Mouse (Mus musculus) midbrain, embryonic 12.5 days (tissue): ENCODE measurements at regions not wholly inside any gene's neighbourhood (a gene's known extent, or its start where the extent isn't known, plus 50 kb on each side); places are given as distances from the start of the nearest gene placed in this dataset.
A peak's percentile ranks its signal among the peaks of the same experiment; 100 is the strongest.

Source experiments
- ATAC-seq: fragments of 200-750 bp; cut with Nextera tagmentation; 2 replicates; pipeline ENCODE4 v1.8.0; 2017; ENCODE audit warnings: low read depth, moderate TSS enrichment, moderate library complexity; ENCODE audit not compliant: low FRiP score
- H3K27ac ChIP-seq: fragments of 300-500 bp; sonication (generic); replicated peaks from 2 replicates; pipeline ENCODE4 v1.5.1; 2016; ENCODE audit warnings: mild to moderate bottlenecking
- H3K27me3 ChIP-seq: fragments of 300-500 bp; sonication (generic); 2 replicates; pipeline ENCODE4 v1.6.1; 2016; ENCODE audit warnings: mild to moderate bottlenecking
- H3K36me3 ChIP-seq: fragments of 300-500 bp; sonication (generic); 2 replicates; pipeline ENCODE4 v1.6.1; 2016
- H3K4me1 ChIP-seq: fragments of 300-500 bp; sonication (generic); 2 replicates; pipeline ENCODE4 v1.6.1; 2016
- H3K4me2 ChIP-seq: fragments of 300-500 bp; sonication (generic); replicated peaks from 2 replicates; pipeline ENCODE4 v1.6.1; 2016; ENCODE audit warnings: mild to moderate bottlenecking, moderate library complexity
- H3K4me3 ChIP-seq: fragments of 300-500 bp; sonication (generic); 2 replicates; pipeline ENCODE4 v1.5.1; 2016; ENCODE audit warnings: mild to moderate bottlenecking
- H3K9ac ChIP-seq: fragments of 300-500 bp; sonication (generic); replicated peaks from 2 replicates; pipeline ENCODE4 v1.6.1; 2016; ENCODE audit warnings: mild to moderate bottlenecking, moderate library complexity
- H3K9me3 ChIP-seq: fragments of 300-500 bp; sonication (generic); 2 replicates; pipeline ENCODE4 v1.6.1; 2016; ENCODE audit warnings: mild to moderate bottlenecking
- WGBS: fragments of 180-500 bp; shearing (Covaris S2); methylation state at CpG from one replicate; pipeline ENCODE4 v1.1.7; 2016; 5-methylcytosine and 5-hydroxymethylcytosine counted together

GRCm38 (mm10) chr10:96901150-96901549 lies 284.3 kb downstream of the Btg1 start:
- 75% methylated on average over 1 of the region's 1 CpGs for WGBS

DNA sequence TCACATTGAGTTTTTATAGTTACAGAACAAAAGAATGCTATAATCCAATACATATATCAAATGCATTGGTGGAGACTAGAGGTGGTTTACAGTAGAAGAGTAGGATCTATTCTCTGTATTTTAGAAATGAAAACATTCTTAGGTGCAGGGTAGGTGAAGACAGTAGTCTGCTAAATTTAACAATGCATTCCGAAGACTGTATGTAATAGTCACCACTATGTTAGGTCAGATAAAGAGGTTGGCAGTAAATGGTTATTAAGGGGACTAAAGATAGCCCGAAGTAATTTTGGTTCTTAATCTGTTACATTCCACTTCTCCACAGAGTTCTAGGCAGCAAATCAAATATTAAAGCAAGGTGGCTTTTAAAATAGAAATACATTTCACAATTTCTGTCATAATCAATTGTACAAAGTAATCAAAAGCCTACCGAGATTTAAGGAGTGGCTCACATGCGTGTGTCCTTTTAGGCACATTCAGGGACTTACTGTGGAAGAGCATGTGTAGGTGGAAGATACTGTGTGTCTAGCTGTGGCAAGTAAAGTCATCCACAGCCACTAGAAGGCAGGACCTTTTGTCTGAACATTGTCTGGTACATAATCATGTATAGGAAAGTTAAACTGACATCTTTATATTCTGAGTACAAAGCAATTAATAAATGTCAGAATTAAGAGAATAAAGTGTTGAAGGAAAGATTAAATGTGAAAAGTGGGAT lies 288.4 kb downstream of the Btg1 start:
- Histone ChIP-seq H3K27me3 (no peaks in the 10 kb centered on the region), H3K4me3 (no peak overlapping the region), H3K9me3 (no peaks in the 10 kb centered on the region), H3K9ac (no peak overlapping the region), H3K4me1 (no peaks in the 10 kb centered on the region), H3K4me2 (no peak overlapping the region), H3K27ac (no peak overlapping the region), H3K36me3 (no peaks in the 10 kb centered on the region)
- ATAC-seq = no peak
- 95% methylated on average over 4 of the region's 4 CpGs for WGBS

More at GRCm38 (mm10) chr10:96901150-96901549, 284.3 kb downstream of the Btg1 start:
- no peak overlapping the region for H3K4me3 ChIP-seq
- H3K27me3 ChIP-seq = no peaks in the 10 kb centered on the region
- no peaks in the 10 kb centered on the region for H3K36me3 ChIP-seq
- no peak overlapping the region for H3K4me2 ChIP-seq
- no peaks in the 10 kb centered on the region for H3K9me3 ChIP-seq
- H3K9ac ChIP-seq = no peak overlapping the region
- no peak overlapping the region for H3K27ac ChIP-seq
- no peaks in the 10 kb centered on the region for H3K4me1 ChIP-seq
- no peak for ATAC-seq

- no peak overlapping the region for H3K9ac ChIP-seq
- no peaks in the 10 kb centered on the region for H3K36me3 ChIP-seq
- no peak overlapping the region for H3K27ac ChIP-seq
- H3K27me3 ChIP-seq = no peaks in the 10 kb centered on the region
- no peaks in the 10 kb centered on the region for H3K4me1 ChIP-seq
- no peak overlapping the region for H3K4me2 ChIP-seq
- H3K4me3 ChIP-seq = no peak overlapping the region
- H3K9me3 ChIP-seq = peaks cover 13% of the 10 kb centered on the region
- WGBS = 78% methylated on average over 1 of the region's 1 CpGs
- ATAC-seq = no peak
These were observed 293.0 kb downstream of the Btg1 start for GRCm38 (mm10) chr10:96909661-96910315.

GRCm38 (mm10) chr10:96921181-96921580 lies 304.4 kb downstream of the Btg1 start:
- no peak for ATAC-seq
- Histone ChIP-seq H3K27ac (no peak overlapping the region), H3K9ac (no peak overlapping the region), H3K36me3 (no peaks in the 10 kb centered on the region), H3K4me2 (no peak overlapping the region), H3K4me1 (no peaks in the 10 kb centered on the region), H3K9me3 (peaks cover 20% of the 10 kb centered on the region), H3K27me3 (no peaks in the 10 kb centered on the region), H3K4me3 (no peak overlapping the region)
- 96% methylated on average over 1 of the region's 1 CpGs for WGBS

DNA sequence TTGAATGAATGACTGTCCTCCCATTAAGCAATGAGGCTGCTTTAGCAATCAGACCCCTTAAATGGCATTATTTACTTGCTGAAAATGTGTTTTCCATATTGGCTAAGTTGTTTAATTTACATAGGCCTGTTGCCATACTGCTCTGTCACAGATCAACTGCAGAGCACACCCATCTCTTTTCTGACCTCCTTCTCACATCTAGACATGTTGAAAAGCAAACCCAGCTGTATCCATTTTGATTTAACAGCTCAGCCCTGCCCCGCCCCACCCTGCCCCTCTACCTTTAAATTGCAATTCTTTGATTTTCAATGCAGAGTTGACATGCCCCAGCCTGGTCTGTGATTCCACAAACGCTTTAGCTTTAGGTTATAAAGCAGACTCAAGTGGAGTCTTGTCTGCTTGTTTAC lies 307.5 kb downstream of the Btg1 start:
- Histone ChIP-seq H3K27ac (no peak overlapping the region), H3K4me2 (no peak overlapping the region), H3K4me3 (no peak overlapping the region), H3K9ac (no peak overlapping the region), H3K4me1 (no peaks in the 10 kb centered on the region), H3K9me3 (0 out of 2 replicates have a peak, but pooled peaks cover 4% of the 10 kb centered on the region), H3K27me3 (no peaks in the 10 kb centered on the region), H3K36me3 (no peaks in the 10 kb centered on the region)
- ATAC-seq = no peak
- WGBS = 81% methylated on average over 2 of the region's 2 CpGs

GRCm38 (mm10) chr10:96924722-96925121 lies 307.9 kb downstream of the Btg1 start:
- Histone ChIP-seq H3K9me3 (0 out of 2 replicates have a peak, but pooled peaks cover 3% of the 10 kb centered on the region), H3K4me2 (no peak overlapping the region), H3K4me1 (no peaks in the 10 kb centered on the region), H3K27ac (no peak overlapping the region), H3K9ac (no peak overlapping the region), H3K27me3 (no peaks in the 10 kb centered on the region), H3K4me3 (no peak overlapping the region), H3K36me3 (no peaks in the 10 kb centered on the region)
- ATAC-seq = no peak
- WGBS = 87% methylated on average over 4 of the region's 4 CpGs

DNA sequence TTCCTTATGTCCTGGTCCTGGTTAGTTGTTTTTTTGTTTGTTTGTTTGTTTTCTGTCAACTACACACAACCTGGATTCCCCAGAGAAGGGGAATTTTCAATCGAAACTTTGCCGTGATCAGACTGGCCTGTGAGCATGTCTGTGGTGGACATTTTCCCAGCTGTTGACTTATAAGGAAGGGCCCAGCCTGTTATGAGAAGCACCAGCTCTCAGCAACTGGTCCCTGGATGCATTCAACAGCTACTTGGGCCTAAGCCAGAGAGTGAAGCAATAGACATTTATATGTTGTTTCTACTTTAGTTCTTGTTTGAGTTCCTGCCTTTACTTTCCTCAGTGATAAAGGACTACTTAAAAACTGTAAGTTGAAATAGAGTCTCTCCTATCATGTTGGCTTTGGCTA lies 309.0 kb downstream of the Btg1 start:
- no peaks in the 10 kb centered on the region for H3K27me3 ChIP-seq
- H3K36me3 ChIP-seq = no peaks in the 10 kb centered on the region
- no peak overlapping the region for H3K9ac ChIP-seq
- H3K27ac ChIP-seq = no peak overlapping the region
- no peaks in the 10 kb centered on the region for H3K9me3 ChIP-seq
- WGBS = 93% methylated on average over 2 of the region's 2 CpGs
- no peak for ATAC-seq
- H3K4me2 ChIP-seq = no peak overlapping the region
- no peaks in the 10 kb centered on the region for H3K4me1 ChIP-seq
- H3K4me3 ChIP-seq = no peak overlapping the region

GRCm38 (mm10) chr10:96934661-96935060 lies 317.9 kb downstream of the Btg1 start:
- WGBS = 70% methylated on average over 4 of the region's 4 CpGs
- no peak for ATAC-seq

DNA sequence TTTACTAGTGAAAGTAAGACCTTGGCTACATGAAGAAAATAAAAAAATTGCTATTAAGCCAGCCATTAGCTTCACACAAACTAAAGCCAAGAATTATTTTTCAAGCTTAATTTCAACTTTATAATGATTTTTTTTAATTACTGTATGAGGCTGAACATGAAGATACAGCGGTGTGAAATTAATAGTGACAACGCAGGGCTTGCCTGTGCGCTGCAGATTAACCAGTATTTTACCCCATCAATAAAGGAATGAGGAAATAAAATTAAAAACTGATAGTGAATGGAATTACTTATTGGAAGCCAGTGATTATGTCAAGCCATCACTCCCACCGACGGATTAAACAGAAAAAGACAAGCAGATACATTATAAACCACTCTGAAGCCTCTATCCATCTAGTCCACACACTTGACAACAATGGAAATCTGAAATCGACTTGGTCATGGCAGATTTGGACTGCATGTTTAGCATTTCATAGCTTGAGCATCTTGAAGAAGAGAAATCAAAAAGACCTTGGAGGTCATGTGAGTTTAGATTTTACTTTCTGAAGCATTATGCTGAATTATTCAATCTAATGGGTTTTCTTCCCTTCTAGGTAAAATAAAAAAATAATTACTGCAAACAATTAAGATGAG lies 324.2 kb downstream of the Btg1 start:
- Histone ChIP-seq H3K9ac (no peak overlapping the region), H3K4me2 (no peak overlapping the region), H3K27me3 (no peaks in the 10 kb centered on the region; the same call in 1 of the 2 replicates), H3K27ac (no peak overlapping the region), H3K36me3 (no peaks in the 10 kb centered on the region), H3K4me1 (no peaks in the 10 kb centered on the region), H3K9me3 (no peaks in the 10 kb centered on the region), H3K4me3 (no peak overlapping the region)
- peak; percentile 72; the same call in 1 of the 2 replicates for ATAC-seq
- WGBS = 54% methylated on average over 6 of the region's 6 CpGs

More at GRCm38 (mm10) chr10:96934661-96935060, 317.9 kb downstream of the Btg1 start:
- H3K9me3 ChIP-seq = no peaks in the 10 kb centered on the region
- H3K36me3 ChIP-seq = no peaks in the 10 kb centered on the region
- no peak overlapping the region for H3K27ac ChIP-seq
- no peak overlapping the region for H3K4me3 ChIP-seq
- H3K9ac ChIP-seq = no peak overlapping the region
- no peaks in the 10 kb centered on the region; the same call in 1 of the 2 replicates for H3K27me3 ChIP-seq
- no peaks in the 10 kb centered on the region for H3K4me1 ChIP-seq
- H3K4me2 ChIP-seq = no peak overlapping the region

DNA sequence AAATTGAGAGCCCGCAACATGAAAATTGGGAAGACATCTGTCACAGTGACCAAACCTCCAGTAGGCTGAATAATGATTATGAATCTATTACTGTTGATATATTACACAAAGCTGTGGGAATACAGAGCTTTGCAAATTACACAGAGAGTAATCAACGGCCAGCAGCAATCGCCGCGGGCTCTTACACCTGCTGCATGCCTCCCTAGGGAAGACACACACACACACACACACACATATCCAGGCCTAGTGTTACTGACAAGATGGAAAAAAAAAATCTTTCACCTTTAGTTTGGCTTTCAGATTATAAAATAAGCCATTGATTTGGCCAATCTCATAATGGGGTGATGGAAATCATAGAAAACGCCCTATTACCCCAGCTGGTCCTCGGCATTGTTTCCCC lies 327.4 kb downstream of the Btg1 start:
- no peak for ATAC-seq
- WGBS = 77% methylated on average over 7 of the region's 7 CpGs
- Histone ChIP-seq H3K27ac (no peak overlapping the region), H3K9ac (no peak overlapping the region), H3K36me3 (no peaks in the 10 kb centered on the region), H3K9me3 (no peaks in the 10 kb centered on the region), H3K4me1 (no peaks in the 10 kb centered on the region), H3K4me3 (no peak overlapping the region), H3K4me2 (no peak overlapping the region), H3K27me3 (no peaks in the 10 kb centered on the region)

DNA sequence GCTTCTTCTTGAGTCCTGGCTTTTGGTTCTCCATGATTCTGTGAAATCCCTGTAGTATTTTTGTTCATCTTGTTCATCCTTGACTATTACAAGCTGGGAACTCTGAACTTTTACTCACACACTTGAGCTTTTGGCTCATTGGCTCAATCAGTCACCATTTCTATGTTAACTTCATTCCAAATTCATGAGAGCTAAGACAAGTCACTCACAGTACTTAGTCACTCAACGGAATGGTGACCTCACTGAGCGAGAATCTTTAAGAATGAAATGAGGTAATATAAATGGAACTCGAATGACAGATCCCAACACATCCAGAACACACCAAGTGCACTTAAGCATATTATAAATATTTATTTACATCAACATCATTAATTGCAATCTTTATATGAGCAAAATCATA lies 331.2 kb downstream of the Btg1 start:
- 92% methylated on average over 3 of the region's 3 CpGs for WGBS
- no peak overlapping the region for H3K4me3 ChIP-seq
- no peak for ATAC-seq
- no peak overlapping the region for H3K27ac ChIP-seq
- no peaks in the 10 kb centered on the region for H3K4me1 ChIP-seq
- no peak overlapping the region for H3K9ac ChIP-seq
- H3K9me3 ChIP-seq = no peaks in the 10 kb centered on the region
- H3K36me3 ChIP-seq = no peaks in the 10 kb centered on the region
- H3K4me2 ChIP-seq = no peak overlapping the region
- H3K27me3 ChIP-seq = no peaks in the 10 kb centered on the region

DNA sequence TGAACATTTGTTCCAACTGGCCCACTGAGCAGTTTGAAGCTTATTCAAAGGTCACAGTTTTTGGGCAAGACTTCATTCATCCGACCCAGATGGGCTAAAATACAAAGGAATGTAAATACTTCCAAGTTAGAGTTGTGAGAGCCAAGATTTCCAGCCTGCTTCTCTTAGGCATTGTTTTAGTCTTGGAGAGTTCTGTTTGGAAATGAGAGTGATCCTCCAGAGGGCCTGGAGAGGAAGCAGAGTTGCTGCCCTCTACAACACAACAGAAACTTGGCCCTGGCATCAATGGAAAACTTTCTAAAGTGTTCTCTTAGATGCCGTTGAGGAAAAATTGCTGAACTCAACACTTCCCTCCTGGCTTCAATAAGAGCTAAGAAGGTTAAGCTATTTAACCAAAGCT lies 332.1 kb downstream of the Btg1 start:
- no peak overlapping the region for H3K27ac ChIP-seq
- no peaks in the 10 kb centered on the region for H3K36me3 ChIP-seq
- no peak overlapping the region for H3K4me2 ChIP-seq
- ATAC-seq = no peak
- no peak overlapping the region for H3K9ac ChIP-seq
- no peak overlapping the region for H3K4me3 ChIP-seq
- no peaks in the 10 kb centered on the region for H3K9me3 ChIP-seq
- 66% methylated on average over 2 of the region's 2 CpGs for WGBS
- no peaks in the 10 kb centered on the region for H3K27me3 ChIP-seq
- no peaks in the 10 kb centered on the region for H3K4me1 ChIP-seq
